Mouse (Mus musculus): ENCODE results near the gene Slc39a5. TPM values are rescaled to one million over a fixed set of nuclear protein-coding genes. Genes with fewer than 3 reads are reported as not detected.
A peak's percentile ranks its signal among the peaks of the same experiment; 100 is the strongest.

Slc39a5 gene
- polyA plus RNA-seq, 1 experiment from 2014 or later: 88.2 TPM

- H3K27ac ChIP-seq (ENCODE audit: low read length): no peak overlapping the region
These were observed 12.0 kb upstream of the Slc39a5 start for GRCm38 (mm10) chr10:128413076-128413475.

GRCm38 (mm10) chr10:128412558-128412957 lies 11.5 kb upstream of the Slc39a5 start:
- H3K27ac ChIP-seq (ENCODE audit: low read length): no peak overlapping the region
- H3K4me3 ChIP-seq (ENCODE audit: low read depth, low read length): peak overlapping the region; percentile 89
- peak overlapping the region; percentile 86 for H3K4me2 ChIP-seq (ENCODE audit: low read depth, low read length)

More at GRCm38 (mm10) chr10:128413076-128413475, 12.0 kb upstream of the Slc39a5 start:
- Histone ChIP-seq H3K27me3 (ENCODE audit: control insufficient read depth, insufficient read depth, low read depth, low read length) (no peaks in the 10 kb centered on the region), H3K4me3 (ENCODE audit: low read depth, low read length) (no peak overlapping the region), H3K4me2 (ENCODE audit: low read depth, low read length) (no peak overlapping the region), H3K9me3 (replicated peaks; ENCODE audit: control insufficient read depth, low read length) (no peaks in the 10 kb centered on the region), H3K36me3 (ENCODE audit: control insufficient read depth, insufficient read depth) (peaks cover 4% of the 10 kb centered on the region), H3K4me1 (ENCODE audit: control insufficient read depth, low read depth, low read length) (peaks cover 47% of the 10 kb centered on the region), H3K9ac (ENCODE audit: low read depth, low read length) (no peak overlapping the region)
- WGBS (ENCODE audit: insufficient replicate concordance): 39% methylated on average over 1 of the region's 1 CpGs
- no peak for ATAC-seq (ENCODE audit: low read depth)

GRCm38 (mm10) chr10:128412055-128412381 lies 11.0 kb upstream of the Slc39a5 start:
- H3K4me1 ChIP-seq (ENCODE audit: control insufficient read depth, low read depth, low read length): peaks cover 47% of the 10 kb centered on the region
- peak overlapping the region; percentile 89 for H3K4me3 ChIP-seq (ENCODE audit: low read depth, low read length)
- WGBS (ENCODE audit: insufficient replicate concordance): 2% methylated on average over 14 of the region's 14 CpGs
- H3K27me3 ChIP-seq (ENCODE audit: control insufficient read depth, insufficient read depth, low read depth, low read length): no peaks in the 10 kb centered on the region
- H3K9me3 ChIP-seq (replicated peaks; ENCODE audit: control insufficient read depth, low read length): no peaks in the 10 kb centered on the region
- ATAC-seq (ENCODE audit: low read depth): no peak
- H3K4me2 ChIP-seq (ENCODE audit: low read depth, low read length): peak overlapping the region; percentile 86
- peaks cover 4% of the 10 kb centered on the region for H3K36me3 ChIP-seq (ENCODE audit: control insufficient read depth, insufficient read depth)
- peak overlapping the region; percentile 87 for H3K9ac ChIP-seq (ENCODE audit: low read depth, low read length)
- H3K27ac ChIP-seq (ENCODE audit: low read length): peak overlapping the region; percentile 82

More at GRCm38 (mm10) chr10:128412558-128412957, 11.5 kb upstream of the Slc39a5 start:
- no peaks in the 10 kb centered on the region for H3K27me3 ChIP-seq (ENCODE audit: control insufficient read depth, insufficient read depth, low read depth, low read length)
- peaks cover 47% of the 10 kb centered on the region for H3K4me1 ChIP-seq (ENCODE audit: control insufficient read depth, low read depth, low read length)
- H3K9ac ChIP-seq (ENCODE audit: low read depth, low read length): peak overlapping the region; percentile 87
- WGBS (ENCODE audit: insufficient replicate concordance): 11% methylated on average over 1 of the region's 1 CpGs
- no peak for ATAC-seq (ENCODE audit: low read depth)
- no peaks in the 10 kb centered on the region for H3K9me3 ChIP-seq (replicated peaks; ENCODE audit: control insufficient read depth, low read length)
- peaks cover 4% of the 10 kb centered on the region for H3K36me3 ChIP-seq (ENCODE audit: control insufficient read depth, insufficient read depth)

- peak within 1 kb of the TSS; percentile 87 for H3K9ac ChIP-seq (ENCODE audit: low read depth, low read length)
- peaks cover 47% of the 10 kb centered on the region for H3K4me1 ChIP-seq (ENCODE audit: control insufficient read depth, low read depth, low read length)
- H3K27me3 ChIP-seq (ENCODE audit: control insufficient read depth, insufficient read depth, low read depth, low read length): no peaks in the 10 kb centered on the region
- H3K9me3 ChIP-seq (replicated peaks; ENCODE audit: control insufficient read depth, low read length): no peaks in the 10 kb centered on the region
- peak within 1 kb of the TSS; percentile 97 for H3K4me2 ChIP-seq (ENCODE audit: low read depth, low read length)
- no peaks in the 10 kb centered on the region for H3K36me3 ChIP-seq (ENCODE audit: control insufficient read depth, insufficient read depth)
- H3K4me3 ChIP-seq (ENCODE audit: low read depth, low read length): peak within 1 kb of the TSS; percentile 89
- peak within 1 kb of the TSS; percentile 82 for H3K27ac ChIP-seq (ENCODE audit: low read length)
- WGBS (ENCODE audit: insufficient replicate concordance): under 1% methylated on average over 50 of the region's 50 CpGs
- peak; percentile 74 for ATAC-seq (ENCODE audit: low read depth)
These were observed 10.4 kb upstream of the Slc39a5 start, which contains the start of the genes Nabp2 and Rnf41 for GRCm38 (mm10) chr10:128411211-128412054. Gene Nabp2, minus strand, starts transcription at chr10:128411492. Gene Rnf41, plus strand, starts transcription at chr10:128411657.

GRCm38 (mm10) chr10:128410560-128410845 lies 9.5 kb upstream of the Slc39a5 start:
- Histone ChIP-seq H3K4me2 (ENCODE audit: low read depth, low read length) (peak overlapping the region; percentile 97), H3K4me3 (ENCODE audit: low read depth, low read length) (peak overlapping the region; percentile 89), H3K9me3 (replicated peaks; ENCODE audit: control insufficient read depth, low read length) (no peaks in the 10 kb centered on the region), H3K36me3 (ENCODE audit: control insufficient read depth, insufficient read depth) (no peaks in the 10 kb centered on the region; the same call in 1 of the 2 replicates), H3K27me3 (ENCODE audit: control insufficient read depth, insufficient read depth, low read depth, low read length) (no peaks in the 10 kb centered on the region), H3K9ac (ENCODE audit: low read depth, low read length) (peak overlapping the region; percentile 87), H3K27ac (ENCODE audit: low read length) (peak overlapping the region; percentile 78), H3K4me1 (ENCODE audit: control insufficient read depth, low read depth, low read length) (peaks cover 47% of the 10 kb centered on the region)
- WGBS (ENCODE audit: insufficient replicate concordance): 24% methylated on average over 4 of the region's 4 CpGs
- no peak for ATAC-seq (ENCODE audit: low read depth)

- Histone ChIP-seq H3K36me3 (ENCODE audit: control insufficient read depth, insufficient read depth) (no peaks in the 10 kb centered on the region; the same call in 1 of the 2 replicates), H3K9me3 (replicated peaks; ENCODE audit: control insufficient read depth, low read length) (no peaks in the 10 kb centered on the region), H3K9ac (ENCODE audit: low read depth, low read length) (peak overlapping the region; percentile 87), H3K27ac (ENCODE audit: low read length) (peak overlapping the region; percentile 78), H3K4me1 (ENCODE audit: control insufficient read depth, low read depth, low read length) (peaks cover 47% of the 10 kb centered on the region), H3K27me3 (ENCODE audit: control insufficient read depth, insufficient read depth, low read depth, low read length) (no peaks in the 10 kb centered on the region), H3K4me3 (ENCODE audit: low read depth, low read length) (peak overlapping the region; percentile 89), H3K4me2 (ENCODE audit: low read depth, low read length) (peak overlapping the region; percentile 97)
- peak; percentile 90 for ATAC-seq (ENCODE audit: low read depth)
- 5% methylated on average over 36 of the region's 36 CpGs for WGBS (ENCODE audit: insufficient replicate concordance)
These were observed 8.9 kb upstream of the Slc39a5 start for GRCm38 (mm10) chr10:128409692-128410559.

- 14% methylated on average over 35 of the region's 35 CpGs for WGBS (ENCODE audit: insufficient replicate concordance)
- Histone ChIP-seq H3K27ac (ENCODE audit: low read length) (peak overlapping the region; percentile 69), H3K27me3 (ENCODE audit: control insufficient read depth, insufficient read depth, low read depth, low read length) (no peaks in the 10 kb centered on the region), H3K9me3 (replicated peaks; ENCODE audit: control insufficient read depth, low read length) (no peaks in the 10 kb centered on the region), H3K4me3 (ENCODE audit: low read depth, low read length) (peak overlapping the region; percentile 89), H3K4me1 (ENCODE audit: control insufficient read depth, low read depth, low read length) (peaks cover 38% of the 10 kb centered on the region), H3K36me3 (ENCODE audit: control insufficient read depth, insufficient read depth) (no peaks in the 10 kb centered on the region; the same call in 1 of the 2 replicates), H3K4me2 (ENCODE audit: low read depth, low read length) (peak overlapping the region; percentile 97), H3K9ac (ENCODE audit: low read depth, low read length) (peak overlapping the region; percentile 82)
- no peak for ATAC-seq (ENCODE audit: low read depth)
These were observed 7.8 kb upstream of the Slc39a5 start for GRCm38 (mm10) chr10:128408591-128409535.

- 72% methylated on average over 7 of the region's 7 CpGs for WGBS (ENCODE audit: insufficient replicate concordance)
These were observed 2.9 kb upstream of the Slc39a5 start for GRCm38 (mm10) chr10:128403931-128404330.

More at GRCm38 (mm10) chr10:128403931-128404330, 2.9 kb upstream of the Slc39a5 start:
- Histone ChIP-seq H3K9ac (ENCODE audit: low read depth, low read length) (no peak overlapping the region), H3K4me2 (ENCODE audit: low read depth, low read length) (no peak overlapping the region), H3K27ac (ENCODE audit: low read length) (no peak overlapping the region), H3K4me3 (ENCODE audit: low read depth, low read length) (no peak overlapping the region), H3K9me3 (replicated peaks; ENCODE audit: control insufficient read depth, low read length) (no peaks in the 10 kb centered on the region), H3K4me1 (ENCODE audit: control insufficient read depth, low read depth, low read length) (peaks cover 7% of the 10 kb centered on the region), H3K27me3 (ENCODE audit: control insufficient read depth, insufficient read depth, low read depth, low read length) (no peaks in the 10 kb centered on the region), H3K36me3 (ENCODE audit: control insufficient read depth, insufficient read depth) (no peaks in the 10 kb centered on the region; the same call in 1 of the 2 replicates)
- no peak for ATAC-seq (ENCODE audit: low read depth)
